Mouse (Mus musculus) kidney, embryonic 14.5 days (tissue): ENCODE measurements around the gene Ankle2. TPM values are rescaled to one million over a fixed set of nuclear protein-coding genes. Genes with fewer than 3 reads are reported as not detected.
A peak's percentile ranks its signal among the peaks of the same experiment; 100 is the strongest.

Source experiments
- ATAC-seq: fragments of 200-750 bp; cut with Nextera tagmentation; 2 replicates; pipeline ENCODE4 v1.8.0; 2017; ENCODE audit warnings: moderate number of reproducible peaks, mild to moderate bottlenecking, moderate TSS enrichment, moderate library complexity; ENCODE audit not compliant: low FRiP score, low TSS enrichment
- H3K27ac ChIP-seq: fragments of 300-500 bp; sonication (generic); 2 replicates; pipeline ENCODE4 v1.5.1; 2014; ENCODE audit warnings: low read depth, mild to moderate bottlenecking, low read length, moderate library complexity, mixed read lengths
- H3K27me3 ChIP-seq: fragments of 300-500 bp; sonication (generic); 2 replicates; pipeline ENCODE4 v1.6.1; 2014; ENCODE audit warnings: mild to moderate bottlenecking, low read length; ENCODE audit not compliant: control insufficient read depth, insufficient read depth
- H3K36me3 ChIP-seq: fragments of 300-500 bp; sonication (generic); 2 replicates; pipeline ENCODE4 v1.6.1; 2014; ENCODE audit warnings: low read length, mixed read lengths; ENCODE audit not compliant: control insufficient read depth, insufficient read depth
- H3K4me1 ChIP-seq: fragments of 300-500 bp; sonication (generic); 2 replicates; pipeline ENCODE4 v1.6.1; 2014; ENCODE audit warnings: low read length, mixed read lengths; ENCODE audit not compliant: control insufficient read depth, insufficient read depth
- H3K4me2 ChIP-seq: fragments of 300-500 bp; sonication (generic); replicated peaks from 2 replicates; pipeline ENCODE4 v1.6.1; 2014; ENCODE audit warnings: low read depth, mild to moderate bottlenecking, low read length
- H3K4me3 ChIP-seq: fragments of 300-500 bp; sonication (generic); 2 replicates; pipeline ENCODE4 v1.5.1; 2014; ENCODE audit warnings: mild to moderate bottlenecking, low read length
- H3K9ac ChIP-seq: fragments of 300-500 bp; sonication (generic); 2 replicates; pipeline ENCODE4 v1.6.1; 2014; ENCODE audit warnings: low read depth, mild to moderate bottlenecking, low read length, moderate library complexity
- H3K9me3 ChIP-seq: fragments of 300-500 bp; sonication (generic); 2 replicates; pipeline ENCODE4 v1.6.1; 2016; ENCODE audit warnings: low read length; ENCODE audit not compliant: control insufficient read depth
- WGBS: fragments of 180-500 bp; shearing (Covaris S2); extraction: QIAGEN DNeasy Blood & Tissue Kit; methylation state at CpG from one replicate; pipeline ENCODE4 v1.1.7; 2014; 5-methylcytosine and 5-hydroxymethylcytosine counted together
- polyA plus RNA-seq: library from polyadenylated mRNA; unstranded; fragments of >200 nt; fragmentation: Nextera tagmentation; extraction: Ambion mirVana; gene quantifications from 2 replicates; pipeline ENCODE4 v1.2.1, GENCODE M21; 2014

Ankle2 gene
- polyA plus RNA-seq, 1 experiment from 2014 or later, result 43.1 TPM

- Histone ChIP-seq H3K27me3 (peaks cover 9% of the 10 kb centered on the region; the same call in 1 of the 2 replicates), H3K4me2 (peak overlapping the region; percentile 82), H3K9me3 (no peaks in the 10 kb centered on the region), H3K4me1 (peaks cover 6% of the 10 kb centered on the region), H3K27ac (no peak overlapping the region), H3K36me3 (peaks cover 30% of the 10 kb centered on the region), H3K4me3 (peak overlapping the region; percentile 77), H3K9ac (peak overlapping the region; percentile 81; the same call in 1 of the 2 replicates)
- no peak for ATAC-seq
- WGBS, result 64% methylated on average over 2 of the region's 2 CpGs
These were observed 56.3 kb downstream of the Ankle2 start for GRCm38 (mm10) chr5:110287084-110287475.

- Histone ChIP-seq H3K27me3 (no peaks in the 10 kb centered on the region), H3K4me3 (no peak overlapping the region), H3K27ac (no peak overlapping the region), H3K9me3 (no peaks in the 10 kb centered on the region), H3K4me2 (no peak overlapping the region), H3K36me3 (peaks cover 68% of the 10 kb centered on the region), H3K4me1 (peaks cover 6% of the 10 kb centered on the region), H3K9ac (no peak overlapping the region)
- 97% methylated on average over 1 of the region's 1 CpGs for WGBS
- no peak for ATAC-seq
These were observed 60.8 kb downstream of the Ankle2 start for GRCm38 (mm10) chr5:110291649-110292048.

- no peak overlapping the region for H3K4me3 ChIP-seq
- H3K9me3 ChIP-seq, result no peaks in the 10 kb centered on the region
- 81% methylated on average over 1 of the region's 1 CpGs for WGBS
- no peak overlapping the region for H3K9ac ChIP-seq
- no peak overlapping the region for H3K27ac ChIP-seq
- peaks cover 80% of the 10 kb centered on the region for H3K36me3 ChIP-seq
- no peak for ATAC-seq
- no peaks in the 10 kb centered on the region for H3K27me3 ChIP-seq
- no peaks in the 10 kb centered on the region for H3K4me1 ChIP-seq
- H3K4me2 ChIP-seq, result no peak overlapping the region
These were observed 65.8 kb downstream of the Ankle2 start for GRCm38 (mm10) chr5:110296637-110297036.

GRCm38 (mm10) chr5:110300591-110300990 is 69.8 kb downstream of the Ankle2 start:
- WGBS, result 95% methylated on average over 2 of the region's 2 CpGs
- no peak for ATAC-seq
- Histone ChIP-seq H3K36me3 (peaks cover 85% of the 10 kb centered on the region), H3K27me3 (no peaks in the 10 kb centered on the region), H3K4me1 (no peaks in the 10 kb centered on the region), H3K27ac (no peak overlapping the region), H3K9ac (no peak overlapping the region), H3K4me2 (no peak overlapping the region), H3K4me3 (no peak overlapping the region), H3K9me3 (no peaks in the 10 kb centered on the region)

Other genes starting within 250 kb of the Ankle2 start
- 28.5 and 29.6 TPM in 2 replicates for gene Zfp932, start 234.5 kb upstream of the Ankle2 start, polyA plus RNA-seq
- gene Gm17655, start 158.5 kb upstream of the Ankle2 start, polyA plus RNA-seq, result 5.1 and 5.3 TPM in 2 replicates
- gene Gm35315, start 136.6 kb upstream of the Ankle2 start, polyA plus RNA-seq, result 1.5 and 1.6 TPM in 2 replicates
- gene Plcxd1, start 131.0 kb upstream of the Ankle2 start, polyA plus RNA-seq, result 1.2 and 1.4 TPM in 2 replicates
- 32.1 and 32.5 TPM in 2 replicates for gene Gtpbp6, start 122.8 kb upstream of the Ankle2 start, polyA plus RNA-seq
- gene Zfp605, start 120.9 kb upstream of the Ankle2 start, polyA plus RNA-seq, result 5.2 and 6.1 TPM in 2 replicates
- gene Chfr, start 95.2 kb upstream of the Ankle2 start, polyA plus RNA-seq, result 28.6 and 40.8 TPM in 2 replicates
- 11.7 and 22.6 TPM in 2 replicates for gene Golga3, start 54.3 kb upstream of the Ankle2 start, polyA plus RNA-seq
- 64.1 and 85.2 TPM in 2 replicates for gene Pgam5, start 38.9 kb downstream of the Ankle2 start, polyA plus RNA-seq
- gene Pxmp2, start 55.2 kb downstream of the Ankle2 start, polyA plus RNA-seq, result 14.1 and 16.4 TPM in 2 replicates
- 35.1 and 40.0 TPM in 2 replicates for gene Pole, start 55.3 kb downstream of the Ankle2 start, polyA plus RNA-seq
- 0.89 and 0.95 TPM in 2 replicates for gene P2rx2, start 112.2 kb downstream of the Ankle2 start, polyA plus RNA-seq
- gene Lrcol1, start 113.7 kb downstream of the Ankle2 start, polyA plus RNA-seq, result not detected in 2 replicates
- gene Fbrsl1, start 217.5 kb downstream of the Ankle2 start, polyA plus RNA-seq, result 15.7 and 16.7 TPM in 2 replicates